Mouse (Mus musculus) heart, embryonic 16.5 days (tissue): ENCODE results near the gene Spata16. TPM values are rescaled to one million over a fixed set of nuclear protein-coding genes. Genes with fewer than 3 reads are reported as not detected.

ENCODE experiments used
- ATAC-seq: fragments of 200-750 bp; cut with Nextera tagmentation; replicated peaks from 2 replicates; pipeline ENCODE4 v1.8.0; 2017; ENCODE audit warnings: moderate number of reproducible peaks; ENCODE audit not compliant: insufficient read depth, low FRiP score; ENCODE audit errors: extremely low read depth
- H3K27ac ChIP-seq: fragments of 300-500 bp; sonication (generic); 2 replicates; pipeline ENCODE4 v1.5.1; 2014; ENCODE audit warnings: mild to moderate bottlenecking, low read length, control low read depth, moderate library complexity
- H3K27me3 ChIP-seq: fragments of 300-500 bp; sonication (generic); 2 replicates; pipeline ENCODE4 v1.6.1; 2014; ENCODE audit warnings: low read length, mixed read lengths; ENCODE audit not compliant: control insufficient read depth, insufficient read depth
- H3K36me3 ChIP-seq: fragments of 300-500 bp; sonication (generic); 2 replicates; pipeline ENCODE4 v1.6.1; 2014; ENCODE audit not compliant: control insufficient read depth, insufficient read depth
- H3K4me1 ChIP-seq: fragments of 300-500 bp; sonication (generic); 2 replicates; pipeline ENCODE4 v1.6.1; 2014; ENCODE audit warnings: low read length, mixed read lengths; ENCODE audit not compliant: control insufficient read depth, insufficient read depth
- H3K4me2 ChIP-seq: fragments of 300-500 bp; sonication (generic); 2 replicates; pipeline ENCODE4 v1.6.1; 2014; ENCODE audit warnings: low read depth, mild to moderate bottlenecking, control low read depth, low read length
- H3K4me3 ChIP-seq: fragments of 300-500 bp; sonication (generic); 2 replicates; pipeline ENCODE4 v1.5.1; 2014; ENCODE audit warnings: mild to moderate bottlenecking, control low read depth, low read length
- H3K9ac ChIP-seq: fragments of 300-500 bp; sonication (generic); 2 replicates; pipeline ENCODE4 v1.6.1; 2014; ENCODE audit warnings: low read length, control low read depth
- H3K9me3 ChIP-seq: fragments of 300-500 bp; sonication (generic); replicated peaks from 2 replicates; pipeline ENCODE4 v1.6.1; 2016; ENCODE audit warnings: low read length; ENCODE audit not compliant: control insufficient read depth
- WGBS: fragments of 180-500 bp; shearing (Covaris S2); extraction: QIAGEN DNeasy Blood & Tissue Kit; methylation state at CpG from one replicate; pipeline ENCODE4 v1.1.7; 2014; 5-methylcytosine and 5-hydroxymethylcytosine counted together
- polyA plus RNA-seq: library from polyadenylated mRNA; unstranded; fragments of >200 nt; fragmentation: Nextera tagmentation; extraction: Ambion mirVana; gene quantifications from 2 replicates; pipeline ENCODE4 v1.2.1, GENCODE M21; 2015

Spata16 gene
- polyA plus RNA-seq, 1 experiment from 2014 or later, result not detected

GRCm38 (mm10) chr3:26924212-26924611, 286.8 kb downstream of the Spata16 start:
- Histone ChIP-seq H3K4me1 (no peaks in the 10 kb centered on the region), H3K4me3 (no peak overlapping the region), H3K27ac (no peak overlapping the region), H3K9me3 (no peaks in the 10 kb centered on the region), H3K4me2 (no peak overlapping the region), H3K36me3 (no peaks in the 10 kb centered on the region), H3K27me3 (no peaks in the 10 kb centered on the region), H3K9ac (no peak overlapping the region)
- no peak for ATAC-seq
- WGBS, result 37% methylated on average over 3 of the region's 3 CpGs

GRCm38 (mm10) chr3:26933079-26933478, 295.7 kb downstream of the Spata16 start:
- no peak overlapping the region for H3K4me3 ChIP-seq
- H3K9me3 ChIP-seq, result no peaks in the 10 kb centered on the region
- H3K4me2 ChIP-seq, result no peak overlapping the region
- no peak overlapping the region for H3K27ac ChIP-seq
- WGBS, result 74% methylated on average over 3 of the region's 3 CpGs
- H3K36me3 ChIP-seq, result no peaks in the 10 kb centered on the region
- no peak for ATAC-seq
- no peaks in the 10 kb centered on the region for H3K27me3 ChIP-seq
- H3K9ac ChIP-seq, result no peak overlapping the region
- no peaks in the 10 kb centered on the region for H3K4me1 ChIP-seq

GRCm38 (mm10) chr3:26936897-26937590, 299.6 kb downstream of the Spata16 start:
- Histone ChIP-seq H3K4me3 (no peak overlapping the region), H3K27ac (no peak overlapping the region), H3K9ac (no peak overlapping the region), H3K4me2 (no peak overlapping the region), H3K27me3 (no peaks in the 10 kb centered on the region), H3K4me1 (no peaks in the 10 kb centered on the region), H3K36me3 (no peaks in the 10 kb centered on the region), H3K9me3 (no peaks in the 10 kb centered on the region)
- 66% methylated on average over 22 of the region's 22 CpGs for WGBS
- ATAC-seq, result no peak

GRCm38 (mm10) chr3:26966776-26967175, 329.4 kb downstream of the Spata16 start:
- no peak overlapping the region for H3K4me3 ChIP-seq
- H3K4me1 ChIP-seq, result no peaks in the 10 kb centered on the region
- no peaks in the 10 kb centered on the region for H3K36me3 ChIP-seq
- no peaks in the 10 kb centered on the region for H3K9me3 ChIP-seq
- no peaks in the 10 kb centered on the region for H3K27me3 ChIP-seq
- no peak overlapping the region for H3K9ac ChIP-seq
- ATAC-seq, result no peak
- H3K27ac ChIP-seq, result no peak overlapping the region
- 74% methylated on average over 5 of the region's 5 CpGs for WGBS
- no peak overlapping the region for H3K4me2 ChIP-seq

GRCm38 (mm10) chr3:26968852-26969513, 331.6 kb downstream of the Spata16 start:
- no peak overlapping the region for H3K9ac ChIP-seq
- no peaks in the 10 kb centered on the region for H3K27me3 ChIP-seq
- H3K4me1 ChIP-seq, result no peaks in the 10 kb centered on the region
- H3K27ac ChIP-seq, result no peak overlapping the region
- H3K4me3 ChIP-seq, result no peak overlapping the region
- ATAC-seq, result no peak
- no peaks in the 10 kb centered on the region for H3K9me3 ChIP-seq
- no peak overlapping the region for H3K4me2 ChIP-seq
- WGBS, result 79% methylated on average over 3 of the region's 3 CpGs
- no peaks in the 10 kb centered on the region for H3K36me3 ChIP-seq

GRCm38 (mm10) chr3:26970529-26970928, 333.1 kb downstream of the Spata16 start:
- Histone ChIP-seq H3K27ac (no peak overlapping the region), H3K9ac (no peak overlapping the region), H3K36me3 (no peaks in the 10 kb centered on the region), H3K27me3 (no peaks in the 10 kb centered on the region), H3K4me1 (no peaks in the 10 kb centered on the region), H3K9me3 (no peaks in the 10 kb centered on the region), H3K4me3 (no peak overlapping the region), H3K4me2 (no peak overlapping the region)
- no peak for ATAC-seq
- 78% methylated on average over 3 of the region's 3 CpGs for WGBS

- 31% methylated on average over 1 of the region's 1 CpGs for WGBS
- no peak overlapping the region for H3K27ac ChIP-seq
- H3K9me3 ChIP-seq, result no peaks in the 10 kb centered on the region
- no peaks in the 10 kb centered on the region for H3K4me1 ChIP-seq
- ATAC-seq, result no peak
- no peak overlapping the region for H3K9ac ChIP-seq
- H3K36me3 ChIP-seq, result no peaks in the 10 kb centered on the region
- H3K4me3 ChIP-seq, result no peak overlapping the region
- no peaks in the 10 kb centered on the region for H3K27me3 ChIP-seq
- H3K4me2 ChIP-seq, result no peak overlapping the region
Measured at GRCm38 (mm10) chr3:26971276-26971675, 333.9 kb downstream of the Spata16 start.

- Histone ChIP-seq H3K9me3 (no peaks in the 10 kb centered on the region), H3K4me1 (no peaks in the 10 kb centered on the region), H3K27ac (no peak overlapping the region), H3K4me3 (no peak overlapping the region), H3K9ac (no peak overlapping the region), H3K4me2 (no peak overlapping the region), H3K27me3 (no peaks in the 10 kb centered on the region), H3K36me3 (no peaks in the 10 kb centered on the region)
- ATAC-seq, result no peak
- WGBS, result 11% methylated on average over 1 of the region's 1 CpGs
Measured at GRCm38 (mm10) chr3:26972105-26972504, 334.7 kb downstream of the Spata16 start.

GRCm38 (mm10) chr3:26979603-26980002, 342.2 kb downstream of the Spata16 start:
- H3K9ac ChIP-seq, result no peak overlapping the region
- H3K4me2 ChIP-seq, result no peak overlapping the region
- no peaks in the 10 kb centered on the region for H3K9me3 ChIP-seq
- no peaks in the 10 kb centered on the region for H3K36me3 ChIP-seq
- WGBS, result 68% methylated on average over 2 of the region's 2 CpGs
- H3K4me3 ChIP-seq, result no peak overlapping the region
- no peak for ATAC-seq
- no peak overlapping the region for H3K27ac ChIP-seq
- no peaks in the 10 kb centered on the region for H3K27me3 ChIP-seq
- no peaks in the 10 kb centered on the region for H3K4me1 ChIP-seq
